Mouse (Mus musculus) heart, embryonic 11.5 days (tissue): Measurements from ENCODE around the gene Ddx24. TPM values are rescaled to one million over a fixed set of nuclear protein-coding genes. Genes with fewer than 3 reads are reported as not detected.

Source experiments
- ATAC-seq: fragments of 200-750 bp; cut with Nextera tagmentation; replicated peaks from 2 replicates; pipeline ENCODE4 v1.8.0; 2017; ENCODE audit warnings: moderate library complexity; ENCODE audit not compliant: insufficient number of reproducible peaks, low FRiP score, low TSS enrichment
- H3K27ac ChIP-seq: fragments of 300-500 bp; sonication (generic); 2 replicates; pipeline ENCODE4 v1.5.1; 2014; ENCODE audit warnings: mild to moderate bottlenecking, low read depth, low read length
- H3K27me3 ChIP-seq: fragments of 300-500 bp; sonication (generic); 2 replicates; pipeline ENCODE4 v1.6.1; 2014; ENCODE audit warnings: mild to moderate bottlenecking, low read length, mixed read lengths; ENCODE audit not compliant: control insufficient read depth, insufficient read depth
- H3K36me3 ChIP-seq: fragments of 300-500 bp; sonication (generic); 2 replicates; pipeline ENCODE4 v1.6.1; 2014; ENCODE audit warnings: mild to moderate bottlenecking, low read length, moderate library complexity, mixed read lengths; ENCODE audit not compliant: control insufficient read depth, insufficient read depth
- H3K4me1 ChIP-seq: fragments of 300-500 bp; sonication (generic); 2 replicates; pipeline ENCODE4 v1.6.1; 2014; ENCODE audit warnings: low read length; ENCODE audit not compliant: control insufficient read depth, insufficient read depth
- H3K4me2 ChIP-seq: fragments of 300-500 bp; sonication (generic); 2 replicates; pipeline ENCODE4 v1.6.1; 2014; ENCODE audit warnings: mild to moderate bottlenecking, moderate library complexity
- H3K4me3 ChIP-seq: fragments of 300-500 bp; sonication (generic); 2 replicates; pipeline ENCODE4 v1.5.1; 2014; ENCODE audit warnings: low read depth, low read length
- H3K9ac ChIP-seq: fragments of 300-500 bp; sonication (generic); 2 replicates; pipeline ENCODE4 v1.6.1; 2014; ENCODE audit warnings: mild to moderate bottlenecking, low read depth, low read length, moderate library complexity
- H3K9me3 ChIP-seq: fragments of 300-500 bp; sonication (generic); replicated peaks from 2 replicates; pipeline ENCODE4 v1.6.1; 2016; ENCODE audit warnings: low read length; ENCODE audit not compliant: control insufficient read depth
- WGBS: fragments of 180-500 bp; shearing (Covaris S2); extraction: QIAGEN DNeasy Blood & Tissue Kit; methylation state at CpG from one replicate; pipeline ENCODE4 v1.1.7; 2014; ENCODE audit not compliant: insufficient replicate concordance; 5-methylcytosine and 5-hydroxymethylcytosine counted together
- polyA plus RNA-seq: library from polyadenylated mRNA; unstranded; fragments of >200 nt; fragmentation: Nextera tagmentation; extraction: Ambion mirVana; gene quantifications from 2 replicates; pipeline ENCODE4 v1.2.1, GENCODE M21; 2014

The Ddx24 gene
- polyA plus RNA-seq, 1 experiment from 2014 or later, result 74.2 TPM

DNA sequence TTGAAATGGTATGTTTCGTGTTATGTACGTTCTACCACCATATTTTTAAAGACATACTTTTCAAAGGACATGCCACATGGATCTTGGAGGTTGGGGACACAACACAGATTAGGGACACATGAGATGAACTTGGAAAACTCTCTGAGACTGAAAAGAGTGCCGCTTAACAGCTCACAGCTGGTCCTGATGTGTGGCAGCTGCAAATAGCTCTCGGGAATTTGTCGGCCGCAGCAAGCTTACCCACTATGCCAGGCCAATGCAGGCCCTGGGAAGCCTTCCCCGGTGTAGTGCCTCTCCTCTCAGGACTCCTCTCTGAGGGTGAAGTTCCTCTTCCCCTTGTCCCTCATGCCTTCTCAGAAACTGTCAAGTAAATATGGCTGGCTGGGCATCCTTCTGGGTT, 28.9 kb downstream of the Ddx24 start:
- H3K27ac ChIP-seq, result no peak overlapping the region
- ATAC-seq, result no peak
- H3K9me3 ChIP-seq, result no peaks in the 10 kb centered on the region
- H3K4me2 ChIP-seq, result no peak overlapping the region
- H3K4me3 ChIP-seq, result no peak overlapping the region
- H3K4me1 ChIP-seq, result peaks cover 36% of the 10 kb centered on the region
- WGBS, result 65% methylated on average over 7 of the region's 7 CpGs
- no peak overlapping the region for H3K9ac ChIP-seq
- no peaks in the 10 kb centered on the region for H3K27me3 ChIP-seq
- no peaks in the 10 kb centered on the region for H3K36me3 ChIP-seq

DNA sequence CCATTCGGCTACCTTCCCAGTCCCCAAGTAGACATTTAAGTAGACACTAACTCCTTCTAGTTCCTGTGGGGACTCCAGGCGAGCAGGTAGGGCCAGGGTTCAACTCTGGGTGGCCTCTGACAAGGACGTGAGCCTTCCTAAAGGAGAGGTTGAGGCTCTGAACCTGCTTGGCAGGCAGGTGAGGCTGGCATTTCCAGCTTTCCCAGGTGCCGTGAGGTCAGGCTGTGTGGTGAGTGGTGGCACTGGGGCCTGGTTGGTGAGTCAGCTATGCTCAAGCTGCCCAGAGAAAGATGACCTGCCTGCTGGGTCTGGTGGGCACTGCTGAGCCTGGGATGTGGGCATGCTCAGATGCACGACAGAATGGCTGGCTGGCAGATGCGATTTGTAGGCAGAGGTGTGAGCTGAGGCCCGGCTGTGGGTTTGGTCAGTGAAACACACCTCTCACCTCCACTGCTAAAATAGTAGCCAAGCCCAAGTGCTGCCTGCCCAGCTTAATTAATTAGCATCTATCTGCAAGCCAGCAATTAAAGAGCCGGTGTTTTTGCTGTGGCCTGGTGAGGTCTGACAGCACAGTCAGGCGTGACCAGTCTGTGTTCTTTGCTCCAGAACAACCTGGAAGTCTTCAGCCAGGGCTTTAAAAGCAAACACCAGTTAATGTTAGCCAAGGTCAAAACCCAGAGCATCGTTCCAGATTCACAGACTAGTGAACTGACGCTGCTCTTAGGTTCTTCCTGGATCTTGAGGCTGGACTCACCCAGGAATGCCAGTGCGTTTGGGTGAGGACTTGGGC, 29.9 kb downstream of the Ddx24 start:
- no peaks in the 10 kb centered on the region for H3K36me3 ChIP-seq
- no peak overlapping the region for H3K4me3 ChIP-seq
- no peak overlapping the region for H3K27ac ChIP-seq
- no peaks in the 10 kb centered on the region for H3K27me3 ChIP-seq
- H3K4me1 ChIP-seq, result peaks cover 46% of the 10 kb centered on the region
- H3K4me2 ChIP-seq, result no peak overlapping the region
- 74% methylated on average over 12 of the region's 12 CpGs for WGBS
- H3K9me3 ChIP-seq, result no peaks in the 10 kb centered on the region
- H3K9ac ChIP-seq, result no peak overlapping the region
- ATAC-seq, result no peak

DNA sequence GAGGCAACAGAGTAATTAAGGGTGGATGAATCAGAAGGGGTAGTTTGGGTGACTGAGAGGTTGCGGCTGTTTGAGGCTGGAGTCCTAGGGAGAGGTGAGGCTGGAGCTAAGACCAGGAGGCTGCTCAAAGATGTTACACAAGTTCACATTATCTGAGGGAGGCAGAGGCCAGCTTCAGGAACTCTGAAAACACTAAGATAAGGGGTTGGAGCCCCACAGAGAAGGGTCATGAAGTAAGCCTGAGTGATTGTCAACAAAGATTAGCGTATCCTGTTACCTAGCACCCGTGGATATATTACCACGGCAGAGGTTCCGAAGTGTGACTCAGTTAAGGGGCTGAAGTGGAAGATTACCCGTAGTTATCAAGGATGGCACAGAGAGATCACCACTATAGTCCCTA, 32.1 kb downstream of the Ddx24 start:
- Histone ChIP-seq H3K27me3 (no peaks in the 10 kb centered on the region), H3K4me3 (no peak overlapping the region), H3K4me1 (peaks cover 55% of the 10 kb centered on the region), H3K36me3 (no peaks in the 10 kb centered on the region), H3K9ac (0 out of 2 replicates have a peak overlapping the region, but pooled peaks have one; percentile 44), H3K9me3 (no peaks in the 10 kb centered on the region), H3K27ac (peak overlapping the region; percentile 68), H3K4me2 (0 out of 2 replicates have a peak overlapping the region, but pooled peaks have one; percentile 3)
- 18% methylated on average over 6 of the region's 6 CpGs for WGBS
- peak; percentile 80 for ATAC-seq

DNA sequence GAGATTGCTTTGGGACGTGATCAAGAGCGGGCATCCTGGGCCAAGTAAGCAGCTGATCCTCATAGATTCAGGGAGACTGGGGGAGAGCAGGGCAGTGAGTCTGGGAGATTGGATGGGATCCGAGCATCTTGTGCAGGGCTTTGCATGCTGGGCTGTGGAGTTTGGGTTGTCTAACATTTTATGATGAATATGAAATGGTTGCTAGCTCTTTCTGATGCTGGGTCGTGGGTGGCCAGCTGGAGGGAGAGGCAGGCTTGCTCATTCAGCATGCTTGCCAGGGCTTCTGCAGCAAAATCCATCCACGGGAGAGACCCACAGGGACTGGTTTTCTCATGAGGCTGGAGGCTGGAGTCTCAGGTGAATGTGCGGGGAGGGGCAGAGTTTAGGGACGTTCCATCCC, 34.5 kb downstream of the Ddx24 start:
- Histone ChIP-seq H3K27me3 (no peaks in the 10 kb centered on the region), H3K4me1 (peaks cover 45% of the 10 kb centered on the region), H3K4me3 (no peak overlapping the region), H3K9ac (no peak overlapping the region; the same call in 1 of the 2 replicates), H3K36me3 (no peaks in the 10 kb centered on the region), H3K4me2 (peak overlapping the region; percentile 81), H3K9me3 (no peaks in the 10 kb centered on the region), H3K27ac (peak overlapping the region; percentile 41; the same call in 1 of the 2 replicates)
- ATAC-seq, result no peak
- WGBS, result 58% methylated on average over 7 of the region's 7 CpGs

DNA sequence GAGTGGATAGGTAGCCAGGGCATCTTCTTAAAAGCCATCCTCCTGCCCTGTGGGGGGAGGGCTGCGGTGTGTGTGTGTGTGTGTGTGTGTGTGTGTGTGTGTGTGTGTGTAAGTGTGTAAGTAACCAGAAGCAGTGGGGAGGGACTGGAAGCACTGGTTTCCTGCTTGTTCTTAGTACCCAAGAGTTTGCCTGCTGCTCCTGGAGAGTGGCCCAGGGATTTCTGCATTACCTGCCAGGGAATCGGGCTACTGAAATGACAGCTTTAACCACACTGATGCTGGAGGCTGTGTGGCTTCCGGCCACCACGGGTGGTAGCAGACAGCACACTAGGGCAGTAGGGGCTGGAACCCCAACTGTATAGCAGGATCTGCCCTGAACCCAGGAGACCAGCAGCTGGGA, 35.6 kb downstream of the Ddx24 start:
- Histone ChIP-seq H3K27me3 (no peaks in the 10 kb centered on the region), H3K4me1 (peaks cover 41% of the 10 kb centered on the region), H3K9me3 (no peaks in the 10 kb centered on the region), H3K9ac (peak overlapping the region; percentile 35; the same call in 1 of the 2 replicates), H3K36me3 (no peaks in the 10 kb centered on the region), H3K4me3 (peak overlapping the region; percentile 77), H3K27ac (0 out of 2 replicates have a peak overlapping the region, but pooled peaks have one; percentile 15), H3K4me2 (peak overlapping the region; percentile 81)
- WGBS, result 62% methylated on average over 4 of the region's 4 CpGs
- no peak for ATAC-seq

DNA sequence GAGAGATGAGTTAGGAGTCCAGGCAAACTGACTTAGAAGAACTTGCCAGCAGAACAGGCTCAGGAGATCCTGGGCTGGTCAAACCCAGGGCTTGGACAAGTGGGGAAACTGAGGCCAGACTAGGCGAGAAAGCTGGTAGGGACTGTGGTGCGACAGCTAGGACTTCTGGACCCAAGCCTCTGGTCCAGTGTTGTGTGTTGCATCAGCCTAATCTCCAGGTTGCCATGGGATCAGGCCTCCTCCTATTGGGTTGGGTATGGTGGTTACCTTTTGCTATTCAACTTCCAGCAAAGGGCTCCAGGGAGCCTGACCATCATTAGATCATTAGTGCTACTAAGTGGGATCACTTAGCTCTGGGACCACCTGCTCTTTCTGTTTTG, 36.3 kb downstream of the Ddx24 start:
- peaks cover 41% of the 10 kb centered on the region for H3K4me1 ChIP-seq
- H3K9ac ChIP-seq, result peak overlapping the region; percentile 87
- peak overlapping the region; percentile 72 for H3K27ac ChIP-seq
- WGBS, result 49% methylated on average over 2 of the region's 2 CpGs
- H3K4me3 ChIP-seq, result peak overlapping the region; percentile 77
- H3K27me3 ChIP-seq, result no peaks in the 10 kb centered on the region
- H3K4me2 ChIP-seq, result peak overlapping the region; percentile 81
- H3K9me3 ChIP-seq, result no peaks in the 10 kb centered on the region
- ATAC-seq, result no peak
- no peaks in the 10 kb centered on the region for H3K36me3 ChIP-seq

DNA sequence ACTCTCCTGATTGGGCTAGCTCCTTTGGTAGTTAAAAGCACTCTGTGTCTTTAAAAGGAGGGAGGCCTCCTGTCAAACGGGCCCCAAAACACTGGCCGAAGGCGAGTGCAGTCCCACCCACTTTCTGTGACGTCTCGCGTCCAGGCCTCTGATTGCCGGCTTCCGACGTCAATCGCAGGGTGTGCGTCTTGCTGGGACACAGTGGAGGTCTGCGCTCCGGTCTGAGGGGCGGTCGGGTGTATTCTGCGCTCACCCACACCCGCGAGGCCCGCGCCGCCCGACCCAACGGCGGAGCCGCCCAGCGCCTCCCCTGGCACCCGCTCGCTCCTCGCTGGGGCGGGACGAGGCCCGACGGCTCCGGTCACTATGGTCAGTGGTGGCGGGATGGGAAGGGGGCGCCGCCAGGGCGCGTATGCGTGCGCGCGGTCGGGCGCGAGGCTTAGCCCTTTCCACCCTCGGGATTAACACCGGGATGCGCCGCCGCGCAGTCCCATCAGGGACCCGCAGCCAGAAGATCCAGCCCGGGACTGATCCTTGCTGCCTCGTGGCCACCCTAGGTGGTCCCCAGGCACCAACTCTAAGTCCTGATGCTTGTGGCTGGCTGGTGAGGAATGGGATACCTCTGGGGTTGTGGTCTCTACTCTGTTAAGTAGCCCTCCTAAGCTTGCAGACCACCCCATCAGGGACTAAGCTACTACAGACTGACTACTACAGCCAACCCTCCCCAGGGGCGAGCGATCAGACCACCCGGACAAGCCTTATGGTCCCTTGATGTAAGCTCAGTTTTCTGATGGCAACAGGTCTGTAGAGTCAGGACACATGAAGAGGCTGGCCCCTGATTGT, 36.9 kb downstream of the Ddx24 start, which contains the start of gene Otub2:
TSS of gene Otub2 (plus strand) at position 178 of the 843 bp plus-strand sequence.
- under 1% methylated on average over 58 of the region's 58 CpGs for WGBS
- Histone ChIP-seq H3K9ac (peak within 1 kb of the TSS; percentile 87), H3K27me3 (no peaks in the 10 kb centered on the region), H3K27ac (peak within 1 kb of the TSS; percentile 72), H3K4me1 (peaks cover 37% of the 10 kb centered on the region), H3K4me2 (peak within 1 kb of the TSS; percentile 81), H3K9me3 (no peaks in the 10 kb centered on the region), H3K4me3 (peak within 1 kb of the TSS; percentile 77), H3K36me3 (no peaks in the 10 kb centered on the region)
- peak; percentile 94 for ATAC-seq

DNA sequence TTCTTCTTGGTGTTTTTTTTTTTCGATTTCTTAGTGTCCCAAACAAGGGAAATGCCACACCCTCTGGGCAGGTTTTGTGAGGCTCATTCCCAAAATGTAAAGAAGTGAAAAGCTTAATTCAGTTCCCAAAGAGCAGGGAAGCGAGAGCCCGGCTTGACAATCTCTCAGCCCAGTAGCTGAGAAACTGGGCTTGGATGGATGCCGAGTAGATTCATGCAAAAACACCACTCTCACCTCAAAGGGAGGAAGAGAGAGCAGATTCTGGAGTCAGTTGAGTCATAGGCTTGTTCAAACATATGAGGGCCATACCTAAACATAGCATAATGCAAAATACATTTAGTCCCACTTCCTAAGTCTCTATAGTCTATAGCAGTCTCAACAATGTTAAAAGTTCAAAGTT, 45.4 kb downstream of the Ddx24 start:
- Histone ChIP-seq H3K9me3 (no peaks in the 10 kb centered on the region), H3K4me3 (no peak overlapping the region), H3K27me3 (no peaks in the 10 kb centered on the region), H3K9ac (no peak overlapping the region), H3K4me1 (no peaks in the 10 kb centered on the region), H3K36me3 (no peaks in the 10 kb centered on the region), H3K27ac (no peak overlapping the region), H3K4me2 (no peak overlapping the region)
- no peak for ATAC-seq
- 73% methylated on average over 4 of the region's 4 CpGs for WGBS
